Mouse (Mus musculus) intestine, postnatal 0 days (tissue): ENCODE results near the gene Vgf. TPM values are rescaled to one million over a fixed set of nuclear protein-coding genes. Genes with fewer than 3 reads are reported as not detected.

ENCODE experiments used
- ATAC-seq: fragments of 200-750 bp; cut with Nextera tagmentation; 2 replicates; pipeline ENCODE4 v1.8.0; 2017; ENCODE audit warnings: mild to moderate bottlenecking, moderate TSS enrichment, moderate library complexity
- H3K27ac ChIP-seq: fragments of 300-500 bp; sonication (generic); 2 replicates; pipeline ENCODE4 v1.5.1; 2014; ENCODE audit warnings: mild to moderate bottlenecking, low read depth, low read length, moderate library complexity
- H3K27me3 ChIP-seq: fragments of 300-500 bp; sonication (generic); replicated peaks from 2 replicates; pipeline ENCODE4 v1.6.1; 2014; ENCODE audit warnings: low read length, mixed read lengths; ENCODE audit not compliant: control insufficient read depth, insufficient read depth
- H3K36me3 ChIP-seq: fragments of 300-500 bp; sonication (generic); 2 replicates; pipeline ENCODE4 v1.6.1; 2014; ENCODE audit warnings: mild to moderate bottlenecking, moderate library complexity; ENCODE audit not compliant: control insufficient read depth, insufficient read depth
- H3K4me1 ChIP-seq: fragments of 300-500 bp; sonication (generic); replicated peaks from 2 replicates; pipeline ENCODE4 v1.6.1; 2014; ENCODE audit warnings: antibody characterized with exemption, low read length, mixed read lengths; ENCODE audit not compliant: control insufficient read depth, insufficient read depth
- H3K4me2 ChIP-seq: fragments of 300-500 bp; sonication (generic); replicated peaks from 2 replicates; pipeline ENCODE4 v1.6.1; 2014; ENCODE audit warnings: low read depth, mild to moderate bottlenecking, moderate library complexity
- H3K4me3 ChIP-seq: fragments of 300-500 bp; sonication (generic); 2 replicates; pipeline ENCODE4 v1.5.1; 2014; ENCODE audit warnings: low read depth, low read length
- H3K9ac ChIP-seq: fragments of 300-500 bp; sonication (generic); 2 replicates; pipeline ENCODE4 v1.6.1; 2014; ENCODE audit warnings: mild to moderate bottlenecking, low read depth, low read length
- H3K9me3 ChIP-seq: fragments of 300-500 bp; sonication (generic); 2 replicates; pipeline ENCODE4 v1.6.1; 2016; ENCODE audit warnings: mixed run types; ENCODE audit not compliant: control insufficient read depth
- CTCF ChIP-seq: sonication (generic); IDR thresholded peaks from 2 replicates; pipeline ENCODE4 v1.5.1; 2016; ENCODE audit warnings: low read depth, mild to moderate bottlenecking, control low read depth, antibody characterized with exemption, moderate library complexity
- WGBS: fragments of 180-500 bp; shearing (Covaris S2); extraction: QIAGEN DNeasy Blood & Tissue Kit; methylation state at CpG from one replicate; pipeline ENCODE4 v1.1.7; 2014; 5-methylcytosine and 5-hydroxymethylcytosine counted together
- microRNA counts: library from miRNA; unstranded; fragments of <30 nt; microRNA quantifications from one replicate; lab custom pipeline; 2016
- microRNA-seq: library from miRNA; unstranded; fragments of <30 nt; microRNA quantifications from one replicate; pipeline ENCODE4, GENCODE M21; 2016
- polyA plus RNA-seq: library from polyadenylated mRNA; unstranded; fragments of >200 nt; fragmentation: Nextera tagmentation; extraction: Ambion mirVana; gene quantifications from 2 replicates; pipeline ENCODE4 v1.2.1, GENCODE M21; 2015

Vgf gene
- polyA plus RNA-seq, 1 experiment from 2014 or later = 1.6 TPM

DNA sequence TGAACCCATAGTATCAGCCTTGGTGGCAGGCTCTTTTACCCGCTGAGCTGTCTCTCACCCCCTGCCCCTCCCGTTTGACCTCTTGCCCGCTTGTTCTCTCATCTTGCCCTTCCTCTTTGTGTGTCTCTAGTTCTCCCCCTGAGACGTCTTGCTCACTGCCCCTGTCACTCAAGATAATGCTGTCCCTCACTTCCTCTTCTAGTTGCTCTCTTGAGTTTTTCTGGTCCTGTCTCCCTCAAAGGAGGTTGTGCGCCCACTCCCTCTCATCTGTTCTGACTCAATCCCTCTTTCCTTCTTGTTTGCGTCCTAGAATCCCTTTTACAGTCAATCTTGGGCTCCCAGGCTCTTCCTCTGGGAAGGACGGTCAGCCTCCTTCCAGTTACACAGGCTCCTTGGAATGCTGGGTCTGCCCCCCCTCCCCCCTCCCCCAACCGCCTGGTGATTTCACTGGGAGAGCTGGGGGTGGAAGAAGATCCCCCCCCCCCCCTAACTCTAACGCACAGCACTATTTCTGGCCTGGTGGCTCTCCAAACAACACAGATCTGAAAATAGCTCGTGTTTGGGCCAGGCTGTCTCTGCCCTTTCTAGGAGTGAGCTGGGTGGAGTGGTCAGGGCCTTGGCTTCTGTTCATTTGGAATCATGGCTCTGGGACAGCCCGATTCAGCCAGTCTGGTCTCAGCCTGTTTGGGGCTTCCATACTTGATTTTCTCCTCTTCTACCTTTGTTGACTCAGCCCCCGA, 50.2 kb downstream of the Vgf start:
- Histone ChIP-seq H3K27me3 (no peaks in the 10 kb centered on the region), H3K36me3 (no peaks in the 10 kb centered on the region), H3K4me2 (no peak overlapping the region), H3K9me3 (no peaks in the 10 kb centered on the region), H3K4me1 (0 out of 2 replicates have a peak, but pooled peaks cover 7% of the 10 kb centered on the region), H3K9ac (no peak overlapping the region), H3K27ac (no peak overlapping the region; the same call in 1 of the 2 replicates), H3K4me3 (no peak overlapping the region)
- no peak for ATAC-seq
- TF ChIP-seq CTCF = no peak
- 42% methylated on average over 12 of the region's 12 CpGs for WGBS

DNA sequence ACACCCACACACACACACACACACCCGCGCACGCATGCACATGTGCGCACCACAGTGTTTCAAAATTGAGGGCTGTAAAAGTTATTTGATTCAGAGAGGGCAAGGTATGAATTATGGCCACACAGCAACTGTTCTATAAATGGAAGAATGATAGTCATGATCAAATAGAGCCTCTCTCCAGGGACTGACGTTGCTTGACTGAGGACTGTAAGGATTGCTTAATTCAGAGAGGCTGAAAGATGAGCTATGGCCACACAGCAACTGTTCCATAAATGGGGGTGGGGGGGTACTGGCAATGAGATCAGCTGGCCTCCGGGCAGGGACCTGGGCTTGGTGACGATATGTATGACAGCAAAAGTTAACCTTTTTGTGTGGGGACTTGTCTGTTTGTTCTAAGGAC, 51.0 kb downstream of the Vgf start:
- Histone ChIP-seq H3K27me3 (no peaks in the 10 kb centered on the region), H3K4me1 (no peaks in the 10 kb centered on the region), H3K9me3 (no peaks in the 10 kb centered on the region), H3K27ac (no peak overlapping the region), H3K4me3 (no peak overlapping the region), H3K4me2 (no peak overlapping the region), H3K9ac (no peak overlapping the region), H3K36me3 (no peaks in the 10 kb centered on the region)
- 79% methylated on average over 7 of the region's 7 CpGs for WGBS
- TF ChIP-seq CTCF = no peak
- ATAC-seq = no peak

DNA sequence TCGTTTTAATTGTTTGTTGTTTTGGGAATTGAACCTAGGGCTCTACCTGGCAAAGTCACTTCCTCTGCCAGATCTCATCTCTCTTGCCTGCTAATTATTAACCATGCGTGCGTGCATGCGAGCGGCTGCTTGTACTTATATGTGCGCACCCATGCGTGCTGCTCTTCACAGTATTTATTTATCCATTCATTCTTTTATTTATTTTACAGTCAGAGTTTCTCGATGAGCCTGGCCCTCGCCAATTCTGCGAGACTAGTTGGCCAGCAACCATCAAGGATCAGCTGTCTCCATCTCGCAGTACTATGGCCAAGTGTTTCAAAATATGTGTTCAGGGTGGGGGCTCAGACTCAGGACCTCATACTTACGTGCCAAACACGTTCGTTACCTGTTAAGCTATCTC, 51.8 kb downstream of the Vgf start:
- 46% methylated on average over 14 of the region's 14 CpGs for WGBS
- H3K36me3 ChIP-seq = no peaks in the 10 kb centered on the region
- H3K4me2 ChIP-seq = no peak overlapping the region
- H3K4me1 ChIP-seq = no peaks in the 10 kb centered on the region
- H3K9ac ChIP-seq = no peak overlapping the region
- H3K27ac ChIP-seq = no peak overlapping the region
- no peak for TF ChIP-seq CTCF
- no peaks in the 10 kb centered on the region for H3K27me3 ChIP-seq
- H3K4me3 ChIP-seq = no peak overlapping the region
- no peak for ATAC-seq
- no peaks in the 10 kb centered on the region for H3K9me3 ChIP-seq

DNA sequence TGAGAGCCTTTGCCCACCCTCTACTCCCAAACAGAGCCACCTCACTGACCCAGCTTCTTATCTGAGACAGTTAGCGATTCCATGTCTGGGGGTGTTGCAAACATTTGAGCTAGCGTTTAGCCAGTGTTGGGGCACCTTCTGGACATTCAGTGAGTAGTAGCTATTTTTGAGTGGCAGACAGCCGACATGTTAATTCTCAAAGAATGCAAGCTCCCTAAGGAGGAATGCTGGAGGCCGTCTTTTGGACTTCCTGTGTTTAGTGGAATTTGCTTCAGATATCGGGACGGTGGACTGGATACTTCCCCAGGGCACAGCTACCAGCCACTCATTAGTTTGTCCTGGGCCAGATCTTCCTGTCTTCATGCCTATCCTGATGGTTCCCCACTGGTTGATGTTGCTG, 52.4 kb downstream of the Vgf start:
- Histone ChIP-seq H3K27me3 (no peaks in the 10 kb centered on the region), H3K9me3 (no peaks in the 10 kb centered on the region), H3K4me1 (no peaks in the 10 kb centered on the region), H3K4me2 (no peak overlapping the region), H3K9ac (no peak overlapping the region), H3K27ac (no peak overlapping the region), H3K36me3 (no peaks in the 10 kb centered on the region), H3K4me3 (no peak overlapping the region)
- ATAC-seq = no peak
- TF ChIP-seq CTCF = no peak
- 34% methylated on average over 6 of the region's 6 CpGs for WGBS

DNA sequence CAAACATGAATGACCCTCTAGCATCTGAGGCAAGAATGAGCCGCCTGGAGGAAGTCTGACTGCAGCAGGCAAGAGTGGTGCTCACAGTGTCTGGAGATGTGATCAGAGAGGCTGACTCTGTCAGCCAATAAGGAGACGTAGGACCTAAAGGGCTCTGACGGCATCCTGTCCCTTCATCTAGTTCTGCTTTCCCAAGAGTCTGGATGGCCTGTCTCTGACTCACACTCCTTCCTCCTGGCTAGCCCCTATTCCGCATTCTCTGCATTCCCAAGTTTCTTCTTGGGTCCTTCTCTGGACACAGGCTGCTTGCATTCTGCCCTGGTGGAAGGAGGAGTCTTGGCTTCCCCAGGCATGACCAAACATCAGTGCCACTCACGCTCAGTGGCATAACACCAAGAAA, 53.7 kb downstream of the Vgf start:
- Histone ChIP-seq H3K27me3 (no peaks in the 10 kb centered on the region), H3K36me3 (no peaks in the 10 kb centered on the region), H3K4me2 (no peak overlapping the region), H3K27ac (no peak overlapping the region), H3K4me1 (no peaks in the 10 kb centered on the region), H3K4me3 (no peak overlapping the region), H3K9me3 (no peaks in the 10 kb centered on the region), H3K9ac (no peak overlapping the region)
- ATAC-seq = 0 out of 2 replicates have a peak, but pooled peaks have one; percentile 22
- 43% methylated on average over 5 of the region's 5 CpGs for WGBS
- TF ChIP-seq CTCF = no peak

MicroRNAs encoded within 50 kb of the gene (microRNA counts, 519-probe panel; counts per million panel counts)
- not detected for microRNA mmu-miR-702 (lab: Ali Mortazavi, UCI)

Small RNA genes lying within 50 kb of the gene (microRNA-seq; reads per million reads assigned to microRNA genes)
- gene Mir702 = 12.5 reads per million, percentile 23 among the genes with 10 or more reads in this experiment

Other genes with a start within 250 kb of the Vgf start
- 2.2 and 2.7 TPM in 2 replicates for gene Col26a1, start 143.2 kb upstream of the Vgf start, polyA plus RNA-seq
- gene Ift22, start 118.2 kb upstream of the Vgf start, polyA plus RNA-seq = 24.7 and 25.2 TPM in 2 replicates
- gene Fis1, start 73.1 kb upstream of the Vgf start, polyA plus RNA-seq = 318 and 324 TPM in 2 replicates
- 29.5 and 31.2 TPM in 2 replicates for gene Cldn15, start 59.8 kb upstream of the Vgf start, polyA plus RNA-seq
- 11.1 and 11.8 TPM in 2 replicates for gene Plod3, start 39.4 kb upstream of the Vgf start, polyA plus RNA-seq
- gene Znhit1, start 38.4 kb upstream of the Vgf start, polyA plus RNA-seq = 84.6 and 91.1 TPM in 2 replicates
- gene Ap1s1, start 19.7 kb downstream of the Vgf start, polyA plus RNA-seq = 229 and 232 TPM in 2 replicates
- gene Serpine1, start 45.9 kb downstream of the Vgf start, polyA plus RNA-seq = 0.20 and 0.22 TPM in 2 replicates
- 7.3 and 7.7 TPM in 2 replicates for gene Trim56, start 89.8 kb downstream of the Vgf start, polyA plus RNA-seq
- gene Muc3, start 122.9 kb downstream of the Vgf start, polyA plus RNA-seq = 42.9 and 45.0 TPM in 2 replicates
- 17.1 and 18.0 TPM in 2 replicates for gene Muc3a, start 186.0 kb downstream of the Vgf start, polyA plus RNA-seq